8 mouse cellular contexts compared by ENCODE assay signal in genomic region chr7:127773664-127774384, GRCm38 (mm10). TPM values are rescaled to one million over a fixed set of nuclear protein-coding genes. Genes with fewer than 3 reads are reported as not detected.
DNase-seq lines count a peak whose midpoint lies in the region; ATAC-seq lines count a peak whose summit lies in the region.

No protein-coding gene starts in this region.

- no peak for ATAC-seq in CD4-positive, CD25-positive, alpha-beta regulatory T cell, adult 4 months
- no peak for ATAC-seq in embryonic facial prominence, embryonic 12.5 days (ENCODE audit: insufficient number of reproducible peaks, insufficient read depth, low FRiP score, low TSS enrichment)
- ATAC-seq in intestine, embryonic 15.5 days = no peak
- no peak for ATAC-seq in liver, embryonic 13.5 days (ENCODE audit: low read depth)

- no peak overlapping the region for H3K4me3 ChIP-seq in embryonic facial prominence, embryonic 12.5 days
- no peak overlapping the region for H3K4me3 ChIP-seq in intestine, embryonic 15.5 days (replicated peaks)
- no peak overlapping the region for H3K4me3 ChIP-seq in liver, embryonic 13.5 days (replicated peaks)

- H3K27ac ChIP-seq in embryonic facial prominence, embryonic 12.5 days = 0 out of 2 replicates have a peak overlapping the region, but pooled peaks have one; percentile 6
- no peak overlapping the region for H3K27ac ChIP-seq in intestine, embryonic 15.5 days
- no peak overlapping the region for H3K27ac ChIP-seq in liver, embryonic 13.5 days

- H3K9ac ChIP-seq in embryonic facial prominence, embryonic 12.5 days = no peak overlapping the region
- H3K9ac ChIP-seq in intestine, embryonic 15.5 days = 0 out of 2 replicates have a peak overlapping the region, but pooled peaks have one; percentile 10
- no peak overlapping the region for H3K9ac ChIP-seq in liver, embryonic 13.5 days

- H3K4me2 ChIP-seq in embryonic facial prominence, embryonic 12.5 days (replicated peaks) = no peak overlapping the region
- no peak overlapping the region for H3K4me2 ChIP-seq in intestine, embryonic 15.5 days (replicated peaks)
- no peak overlapping the region for H3K4me2 ChIP-seq in liver, embryonic 13.5 days

- H3K36me3 ChIP-seq in embryonic facial prominence, embryonic 12.5 days = 0 out of 2 replicates have a peak, but pooled peaks cover 3% of the 10 kb centered on the region
- no peaks in the 10 kb centered on the region for H3K36me3 ChIP-seq in intestine, embryonic 15.5 days
- peaks cover 7% of the 10 kb centered on the region; the same call in 1 of the 2 replicates for H3K36me3 ChIP-seq in liver, embryonic 13.5 days

- WGBS in embryonic facial prominence, embryonic 12.5 days = 42% methylated on average over 9 of the region's 9 CpGs
- WGBS in intestine, embryonic 15.5 days = 38% methylated on average over 9 of the region's 9 CpGs
- WGBS in liver, embryonic 13.5 days (ENCODE audit: insufficient replicate concordance) = 36% methylated on average over 9 of the region's 9 CpGs

- no peaks in the 10 kb centered on the region for H3K9me3 ChIP-seq in embryonic facial prominence, embryonic 12.5 days
- no peaks in the 10 kb centered on the region for H3K9me3 ChIP-seq in intestine, embryonic 15.5 days
- no peaks in the 10 kb centered on the region for H3K9me3 ChIP-seq in liver, embryonic 13.5 days (replicated peaks)

- peaks cover 23% of the 10 kb centered on the region for H3K4me1 ChIP-seq in embryonic facial prominence, embryonic 12.5 days
- H3K4me1 ChIP-seq in intestine, embryonic 15.5 days (replicated peaks) = peaks cover 24% of the 10 kb centered on the region
- H3K4me1 ChIP-seq in liver, embryonic 13.5 days (replicated peaks) = peaks cover 75% of the 10 kb centered on the region

- H3K27me3 ChIP-seq in embryonic facial prominence, embryonic 12.5 days = no peaks in the 10 kb centered on the region
- no peaks in the 10 kb centered on the region for H3K27me3 ChIP-seq in intestine, embryonic 15.5 days (replicated peaks)
- no peaks in the 10 kb centered on the region for H3K27me3 ChIP-seq in liver, embryonic 13.5 days

- DNase-seq in CD4-positive, CD25-positive, alpha-beta regulatory T cell, adult 2 months (ENCODE audit: low read depth, low spot score) = peak; percentile 90
- peak; percentile 90 for DNase-seq in 416B (ENCODE audit: low read depth)
- DNase-seq in adrenal gland, postnatal 36 days = peak; percentile 79 to 88
- peak; percentile 69 for DNase-seq in liver, embryonic 13.5 days
- DNase-seq in right cerebral cortex, postnatal 14 days = peak; percentile 76

RNA-seq across cellular contexts. Expression of gene Setd1a, which starts 2.6 kb away (rescaled TPM):
- polyA plus RNA-seq in CD4-positive, CD25-positive, alpha-beta regulatory T cell, adult 4 months (2017; shearing (Covaris generic)) = 1 to 10 TPM; 5.8 to 6.6 TPM
- 10 to 100 TPM; 36.0 TPM for total RNA-seq in adrenal gland, postnatal 36 days (2021)
- 25.5 and 26.5 TPM in 2 replicates for polyA plus RNA-seq in embryonic facial prominence, embryonic 12.5 days (2016; fragmentation: Nextera tagmentation; extraction: Ambion mirVana)
- 15.2 and 17.4 TPM in 2 replicates for polyA plus RNA-seq in intestine, embryonic 15.5 days (2015; fragmentation: Nextera tagmentation; extraction: Ambion mirVana)
- 8.4 and 9.0 TPM in 2 replicates for polyA plus RNA-seq in liver, embryonic 13.5 days (2015; fragmentation: Nextera tagmentation; extraction: Ambion mirVana)

RNA-seq across cellular contexts. Expression of gene Orai3, which starts 4.2 kb away (rescaled TPM):
- 10 to 100 TPM; 12.8 to 15.4 TPM for polyA plus RNA-seq in CD4-positive, CD25-positive, alpha-beta regulatory T cell, adult 4 months (2017; shearing (Covaris generic))
- total RNA-seq in adrenal gland, postnatal 36 days (2021) = 10 to 100 TPM; 27.7 to 36.3 TPM
- 16.7 and 17.5 TPM in 2 replicates for polyA plus RNA-seq in embryonic facial prominence, embryonic 12.5 days (2016; fragmentation: Nextera tagmentation; extraction: Ambion mirVana)
- polyA plus RNA-seq in intestine, embryonic 15.5 days (2015; fragmentation: Nextera tagmentation; extraction: Ambion mirVana) = 22.9 and 25.5 TPM in 2 replicates
- 11.2 and 11.4 TPM in 2 replicates for polyA plus RNA-seq in liver, embryonic 13.5 days (2015; fragmentation: Nextera tagmentation; extraction: Ambion mirVana)

RNA-seq across cellular contexts. Expression of gene Gm49388, which starts 11.6 kb away (rescaled TPM):
- polyA plus RNA-seq in CD4-positive, CD25-positive, alpha-beta regulatory T cell, adult 4 months (2017; shearing (Covaris generic)) = under 1 TPM; 0.65 to 0.99 TPM
- 1 to 10 TPM; 4.1 to 6.6 TPM for total RNA-seq in adrenal gland, postnatal 36 days (2021)
- polyA plus RNA-seq in embryonic facial prominence, embryonic 12.5 days (2016; fragmentation: Nextera tagmentation; extraction: Ambion mirVana) = not detected in 2 replicates
- polyA plus RNA-seq in intestine, embryonic 15.5 days (2015; fragmentation: Nextera tagmentation; extraction: Ambion mirVana) = not detected in 2 replicates
- polyA plus RNA-seq in liver, embryonic 13.5 days (2015; fragmentation: Nextera tagmentation; extraction: Ambion mirVana) = not detected in 2 replicates

RNA-seq across cellular contexts. Expression of gene Hsd3b7, which starts 26.6 kb away (rescaled TPM):
- polyA plus RNA-seq in CD4-positive, CD25-positive, alpha-beta regulatory T cell, adult 4 months (2017; shearing (Covaris generic)) = 1 to 10 TPM; 3.9 to 6.8 TPM
- 10 to 100 TPM; 30.0 to 53.3 TPM for total RNA-seq in adrenal gland, postnatal 36 days (2021)
- 10.3 and 10.9 TPM in 2 replicates for polyA plus RNA-seq in embryonic facial prominence, embryonic 12.5 days (2016; fragmentation: Nextera tagmentation; extraction: Ambion mirVana)
- polyA plus RNA-seq in intestine, embryonic 15.5 days (2015; fragmentation: Nextera tagmentation; extraction: Ambion mirVana) = 28.0 and 31.2 TPM in 2 replicates
- 37.8 and 39.3 TPM in 2 replicates for polyA plus RNA-seq in liver, embryonic 13.5 days (2015; fragmentation: Nextera tagmentation; extraction: Ambion mirVana)

RNA-seq across cellular contexts. Expression of gene Fbxl19, which starts 29.5 kb away (rescaled TPM):
- under 1 TPM; 0.12 to 0.62 TPM for polyA plus RNA-seq in CD4-positive, CD25-positive, alpha-beta regulatory T cell, adult 4 months (2017; shearing (Covaris generic))
- 10 to 100 TPM; 13.1 to 13.7 TPM for total RNA-seq in adrenal gland, postnatal 36 days (2021)
- 11.8 and 11.9 TPM in 2 replicates for polyA plus RNA-seq in embryonic facial prominence, embryonic 12.5 days (2016; fragmentation: Nextera tagmentation; extraction: Ambion mirVana)
- polyA plus RNA-seq in intestine, embryonic 15.5 days (2015; fragmentation: Nextera tagmentation; extraction: Ambion mirVana) = 3.2 and 4.3 TPM in 2 replicates
- 3.1 and 3.3 TPM in 2 replicates for polyA plus RNA-seq in liver, embryonic 13.5 days (2015; fragmentation: Nextera tagmentation; extraction: Ambion mirVana)
